Mouse (Mus musculus): ENCODE data around the gene Psmb8.

The Psmb8 gene

DNA sequence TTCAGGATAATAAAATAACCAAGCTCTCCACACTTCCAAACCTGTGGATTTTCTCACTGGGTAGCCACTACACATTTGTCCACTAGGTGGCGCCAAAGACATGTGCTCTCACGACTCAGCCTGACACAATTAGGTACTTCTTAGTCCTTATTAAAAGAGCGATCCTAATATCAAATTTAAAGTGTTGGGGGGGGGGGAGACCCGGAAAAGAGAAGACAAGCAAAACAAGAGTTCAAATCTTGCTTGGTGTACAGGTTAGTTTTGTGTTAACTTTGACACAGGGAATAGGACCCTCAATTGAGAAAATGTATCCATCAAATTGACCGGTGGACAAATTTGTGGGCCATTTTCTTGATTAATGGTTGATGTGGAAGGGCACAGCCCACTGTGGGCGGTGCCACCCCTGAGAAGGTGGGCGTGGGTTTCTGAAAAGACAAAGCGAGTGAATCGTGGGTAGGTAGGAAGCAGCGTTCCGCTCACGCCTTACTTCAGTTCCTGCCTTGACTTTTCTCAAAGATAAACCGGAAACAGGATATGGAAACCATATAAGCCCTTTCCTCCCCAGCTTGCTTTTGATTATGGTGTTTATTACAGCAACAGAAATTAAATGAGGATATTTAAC lies 26.5 kb upstream of the Psmb8 start:
- TF ChIP-seq NANOG (IDR thresholded peaks at IDR 0.05; ENCODE audit: borderline replicate concordance, low read length) (no peak), CTCF (conservative IDR thresholded peaks at IDR 0.05; ENCODE audit: low read length) (peak; percentile 92), POU5F1 (IDR thresholded peaks at IDR 0.05; ENCODE audit: borderline replicate concordance, low read length) (no peak)
- Histone ChIP-seq H3K9me3 (ENCODE audit: low read length) (peaks cover 10% of the 10 kb centered on the region), H3K27me3 (ENCODE audit: insufficient read depth, low read length) (peaks cover 18% of the 10 kb centered on the region), H3K4me1 (replicated peaks; ENCODE audit: low read depth, low read length) (no peaks in the 10 kb centered on the region), H3K36me3 (ENCODE audit: insufficient read depth, low read length) (no peaks in the 10 kb centered on the region), H3K4me3 (replicated peaks; ENCODE audit: low read length) (no peak overlapping the region)

DNA sequence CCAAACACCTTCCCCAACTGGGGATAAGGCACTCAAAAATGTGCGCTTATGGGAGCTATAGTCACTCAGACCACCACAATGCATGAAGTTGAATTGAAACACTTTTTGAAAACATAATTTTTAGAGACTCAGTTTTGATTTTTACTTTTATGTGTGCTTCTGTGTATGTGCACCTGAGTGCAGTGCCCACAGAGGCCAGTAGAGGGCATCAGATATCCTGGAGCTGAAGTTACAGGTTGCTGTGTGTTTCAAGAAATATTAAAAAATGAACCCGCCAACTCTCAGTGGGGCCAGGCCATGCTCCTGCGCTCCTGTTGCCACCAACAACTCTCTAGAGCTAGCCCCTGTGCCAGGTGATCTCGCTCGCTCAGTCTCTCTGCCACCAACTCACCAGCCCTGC lies 25.0 kb upstream of the Psmb8 start:
- TF ChIP-seq POU5F1 (IDR thresholded peaks at IDR 0.05; ENCODE audit: borderline replicate concordance, low read length) = no peak
- TF ChIP-seq NANOG (IDR thresholded peaks at IDR 0.05; ENCODE audit: borderline replicate concordance, low read length) = no peak
- TF ChIP-seq CTCF (conservative IDR thresholded peaks at IDR 0.05; ENCODE audit: low read length) = peak; percentile 46
- H3K27me3 ChIP-seq (ENCODE audit: insufficient read depth, low read length) = peaks cover 22% of the 10 kb centered on the region
- peaks cover 10% of the 10 kb centered on the region for H3K9me3 ChIP-seq (ENCODE audit: low read length)
- H3K36me3 ChIP-seq (ENCODE audit: insufficient read depth, low read length) = no peaks in the 10 kb centered on the region
- H3K4me1 ChIP-seq (replicated peaks; ENCODE audit: low read depth, low read length) = no peaks in the 10 kb centered on the region
- no peak overlapping the region for H3K4me3 ChIP-seq (replicated peaks; ENCODE audit: low read length)

DNA sequence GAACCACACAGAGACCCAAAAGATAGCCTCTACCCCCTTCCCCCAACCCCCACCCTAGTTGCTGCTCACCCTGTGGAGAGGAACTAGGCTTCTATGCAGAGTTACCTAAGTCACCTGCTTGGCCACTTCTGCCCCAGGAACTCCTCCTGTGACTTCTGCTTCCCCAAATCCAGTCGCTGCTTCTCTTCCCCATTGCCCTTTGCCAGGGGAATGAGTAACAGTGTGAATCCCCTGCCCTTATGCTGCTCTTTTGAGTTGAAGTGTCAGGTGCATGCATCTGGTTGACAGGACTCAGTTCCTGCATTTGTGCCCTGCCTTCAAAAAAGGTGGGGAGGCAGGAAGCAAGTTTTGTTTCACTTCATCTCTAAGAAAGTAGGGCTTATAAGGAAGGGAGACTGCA lies 23.4 kb upstream of the Psmb8 start:
- Histone ChIP-seq H3K4me3 (replicated peaks; ENCODE audit: low read length) (no peak overlapping the region), H3K36me3 (ENCODE audit: insufficient read depth, low read length) (no peaks in the 10 kb centered on the region), H3K9me3 (ENCODE audit: low read length) (peaks cover 10% of the 10 kb centered on the region), H3K4me1 (replicated peaks; ENCODE audit: low read depth, low read length) (no peaks in the 10 kb centered on the region), H3K27me3 (ENCODE audit: insufficient read depth, low read length) (peaks cover 18% of the 10 kb centered on the region)
- no peak for TF ChIP-seq CTCF (conservative IDR thresholded peaks at IDR 0.05; ENCODE audit: low read length)
- no peak for TF ChIP-seq NANOG (IDR thresholded peaks at IDR 0.05; ENCODE audit: borderline replicate concordance, low read length)
- TF ChIP-seq POU5F1 (IDR thresholded peaks at IDR 0.05; ENCODE audit: borderline replicate concordance, low read length) = no peak

DNA sequence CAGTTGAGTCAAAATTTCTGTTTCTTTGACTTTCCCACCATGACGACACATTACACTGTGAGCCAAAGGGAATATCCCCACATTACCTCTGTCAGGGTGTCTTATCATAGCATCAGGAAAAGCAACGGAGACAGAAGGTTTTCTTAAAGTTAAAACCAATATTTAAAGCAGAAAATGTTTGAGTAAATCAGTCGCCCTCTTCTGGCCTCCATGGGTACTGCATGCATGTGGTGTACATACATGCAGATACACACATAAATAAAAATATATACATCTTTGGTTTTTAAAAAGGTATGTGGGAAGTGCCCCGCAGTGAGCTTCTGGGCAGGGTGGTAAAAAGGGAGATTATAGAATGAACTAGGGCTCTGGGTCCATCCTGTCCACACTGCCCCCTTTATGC lies 20.3 kb upstream of the Psmb8 start:
- Histone ChIP-seq H3K4me3 (replicated peaks; ENCODE audit: low read length) (no peak overlapping the region), H3K27me3 (ENCODE audit: insufficient read depth, low read length) (peaks cover 16% of the 10 kb centered on the region), H3K4me1 (replicated peaks; ENCODE audit: low read depth, low read length) (no peaks in the 10 kb centered on the region), H3K9me3 (ENCODE audit: low read length) (peaks cover 6% of the 10 kb centered on the region), H3K36me3 (ENCODE audit: insufficient read depth, low read length) (no peaks in the 10 kb centered on the region)
- TF ChIP-seq CTCF (conservative IDR thresholded peaks at IDR 0.05; ENCODE audit: low read length) (peak; percentile 90), POU5F1 (IDR thresholded peaks at IDR 0.05; ENCODE audit: borderline replicate concordance, low read length) (no peak)

DNA sequence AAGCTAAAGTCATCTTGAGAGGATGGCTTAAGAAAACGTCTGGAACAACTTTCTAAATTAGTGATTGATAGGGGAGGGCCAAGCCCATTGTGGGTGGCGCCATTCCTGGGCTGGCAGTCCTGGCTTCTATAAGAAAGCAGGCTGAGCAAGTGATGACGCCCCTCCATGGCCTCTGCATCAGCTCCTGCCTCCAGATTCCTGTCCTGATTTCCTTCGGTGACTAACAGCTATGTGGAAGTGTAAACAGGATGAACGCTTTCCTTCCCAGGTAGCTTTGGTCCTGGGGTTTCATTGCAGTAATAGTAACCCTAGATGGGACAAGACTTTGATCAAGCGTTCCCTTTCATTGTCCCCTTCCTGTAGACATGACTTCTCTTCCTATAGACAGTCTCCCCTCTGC lies 18.5 kb upstream of the Psmb8 start:
- Histone ChIP-seq H3K27me3 (ENCODE audit: insufficient read depth, low read length) (peaks cover 26% of the 10 kb centered on the region), H3K4me3 (replicated peaks; ENCODE audit: low read length) (no peak overlapping the region), H3K9me3 (ENCODE audit: low read length) (no peaks in the 10 kb centered on the region), H3K36me3 (ENCODE audit: insufficient read depth, low read length) (no peaks in the 10 kb centered on the region), H3K4me1 (replicated peaks; ENCODE audit: low read depth, low read length) (peaks cover 8% of the 10 kb centered on the region)
- TF ChIP-seq NANOG (IDR thresholded peaks at IDR 0.05; ENCODE audit: borderline replicate concordance, low read length) = no peak
- no peak for TF ChIP-seq CTCF (conservative IDR thresholded peaks at IDR 0.05; ENCODE audit: low read length)
- no peak for TF ChIP-seq POU5F1 (IDR thresholded peaks at IDR 0.05; ENCODE audit: borderline replicate concordance, low read length)

DNA sequence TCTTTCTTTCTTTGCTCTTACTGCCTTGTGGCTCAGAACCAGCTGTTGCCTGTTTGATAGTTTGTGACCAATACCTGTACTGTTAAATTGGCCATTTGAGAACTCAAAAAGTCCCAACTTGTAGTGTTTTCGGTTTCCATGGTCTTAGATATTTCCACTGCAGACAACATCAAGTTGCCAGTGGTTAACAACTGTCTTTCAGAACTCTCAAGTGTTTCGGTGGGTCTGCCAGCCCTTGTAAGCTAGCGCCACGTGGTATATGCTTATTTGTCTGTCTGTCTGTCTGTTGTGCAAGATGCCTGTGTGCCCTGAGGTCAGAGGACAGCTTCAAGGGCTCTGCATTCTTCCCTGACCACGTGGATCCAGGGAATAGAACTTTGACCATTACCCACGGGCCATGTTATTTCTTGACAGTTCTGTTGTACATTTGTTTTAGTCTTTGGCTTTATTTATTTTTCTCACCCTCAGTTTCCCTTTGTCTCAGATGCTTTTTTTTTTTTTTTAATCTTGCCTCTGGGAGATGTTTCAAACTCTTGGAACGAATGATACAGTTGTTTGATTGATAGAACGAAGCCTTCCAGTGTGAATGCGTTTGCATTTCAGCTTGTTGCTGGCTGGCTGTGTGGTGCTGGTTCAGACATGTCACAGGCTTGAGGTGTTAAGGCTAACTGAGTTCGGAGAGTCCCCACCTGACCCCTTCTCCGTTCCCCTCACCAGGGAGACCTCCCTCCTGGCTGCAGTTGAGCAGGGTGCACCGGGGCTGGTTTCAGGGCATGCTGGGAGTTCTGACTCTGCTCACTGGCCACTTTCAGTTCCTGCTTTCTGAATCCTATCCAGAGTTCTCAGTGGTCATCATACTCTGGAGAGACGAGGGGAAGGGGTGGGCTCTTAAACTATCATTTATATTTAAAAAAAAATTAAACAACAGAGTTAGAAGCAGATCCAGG lies 17.3 kb upstream of the Psmb8 start:
- H3K4me3 ChIP-seq (replicated peaks; ENCODE audit: low read length) = no peak overlapping the region
- H3K36me3 ChIP-seq (ENCODE audit: insufficient read depth, low read length) = no peaks in the 10 kb centered on the region
- no peaks in the 10 kb centered on the region for H3K9me3 ChIP-seq (ENCODE audit: low read length)
- H3K4me1 ChIP-seq (replicated peaks; ENCODE audit: low read depth, low read length) = peaks cover 10% of the 10 kb centered on the region
- TF ChIP-seq CTCF (conservative IDR thresholded peaks at IDR 0.05; ENCODE audit: low read length) = no peak
- TF ChIP-seq NANOG (IDR thresholded peaks at IDR 0.05; ENCODE audit: borderline replicate concordance, low read length) = no peak
- TF ChIP-seq POU5F1 (IDR thresholded peaks at IDR 0.05; ENCODE audit: borderline replicate concordance, low read length) = no peak
- H3K27me3 ChIP-seq (ENCODE audit: insufficient read depth, low read length) = peaks cover 33% of the 10 kb centered on the region

DNA sequence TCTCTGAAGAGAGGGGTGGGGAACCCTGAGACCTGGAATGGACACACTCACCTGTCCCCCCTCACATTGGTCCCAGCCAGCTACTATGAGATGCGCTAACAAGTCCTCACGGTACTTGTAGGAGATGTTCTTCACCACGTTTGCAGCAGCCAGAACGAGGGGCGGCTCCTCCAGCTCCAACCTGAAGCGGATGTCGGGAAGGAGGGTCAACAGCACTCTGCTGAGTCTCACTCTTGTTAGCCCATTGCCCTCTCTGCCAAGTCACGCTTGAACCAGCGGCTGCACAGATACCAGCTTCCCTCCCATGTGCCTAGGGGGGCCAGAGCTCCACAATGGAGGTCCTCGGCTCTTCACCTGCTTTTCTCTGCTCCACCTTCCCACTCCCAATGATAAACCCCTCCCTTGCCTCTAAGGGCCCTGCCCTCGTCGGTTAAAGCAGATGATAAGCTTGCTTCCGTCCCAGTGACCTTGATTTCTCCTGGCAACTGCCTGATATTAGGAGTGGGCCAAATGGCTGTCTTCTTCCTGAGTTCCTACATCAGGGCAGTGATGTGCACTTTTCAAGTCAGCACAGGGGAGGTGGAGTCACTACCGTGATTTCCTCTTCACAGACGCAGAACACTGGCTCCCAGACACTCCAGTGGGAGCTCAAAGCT lies 13.8 kb upstream of the Psmb8 start:
- peaks cover 60% of the 10 kb centered on the region for H3K27me3 ChIP-seq (ENCODE audit: insufficient read depth, low read length)
- H3K4me3 ChIP-seq (replicated peaks; ENCODE audit: low read length) = no peak overlapping the region
- no peaks in the 10 kb centered on the region for H3K9me3 ChIP-seq (ENCODE audit: low read length)
- no peak for TF ChIP-seq POU5F1 (IDR thresholded peaks at IDR 0.05; ENCODE audit: borderline replicate concordance, low read length)
- no peak for TF ChIP-seq NANOG (IDR thresholded peaks at IDR 0.05; ENCODE audit: borderline replicate concordance, low read length)
- no peak for TF ChIP-seq CTCF (conservative IDR thresholded peaks at IDR 0.05; ENCODE audit: low read length)
- H3K36me3 ChIP-seq (ENCODE audit: insufficient read depth, low read length) = no peaks in the 10 kb centered on the region
- peaks cover 29% of the 10 kb centered on the region for H3K4me1 ChIP-seq (replicated peaks; ENCODE audit: low read depth, low read length)

DNA sequence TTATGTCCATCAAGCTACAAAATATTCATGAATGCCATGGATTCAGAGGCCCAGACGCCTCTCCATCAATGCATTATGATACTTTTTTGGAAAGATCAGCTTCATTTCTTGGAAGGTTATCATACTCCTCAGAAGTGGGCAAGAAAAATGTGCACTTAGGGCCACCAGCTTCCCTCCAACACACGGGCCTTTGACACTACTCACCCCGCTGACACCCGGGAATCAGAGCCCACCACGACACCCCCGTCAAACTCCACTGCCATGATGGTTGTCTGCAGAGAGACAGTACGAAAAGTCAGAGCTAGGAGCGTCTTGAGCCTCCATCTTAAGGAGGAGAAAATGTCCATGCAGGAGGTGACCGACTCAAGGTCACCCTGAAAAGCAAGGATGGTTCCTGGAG lies 12.0 kb upstream of the Psmb8 start:
- TF ChIP-seq CTCF (conservative IDR thresholded peaks at IDR 0.05; ENCODE audit: low read length) (no peak), POU5F1 (IDR thresholded peaks at IDR 0.05; ENCODE audit: borderline replicate concordance, low read length) (no peak), NANOG (IDR thresholded peaks at IDR 0.05; ENCODE audit: borderline replicate concordance, low read length) (no peak)
- Histone ChIP-seq H3K27me3 (ENCODE audit: insufficient read depth, low read length) (peaks cover 76% of the 10 kb centered on the region), H3K4me3 (replicated peaks; ENCODE audit: low read length) (no peak overlapping the region), H3K36me3 (ENCODE audit: insufficient read depth, low read length) (no peaks in the 10 kb centered on the region), H3K9me3 (ENCODE audit: low read length) (no peaks in the 10 kb centered on the region), H3K4me1 (replicated peaks; ENCODE audit: low read depth, low read length) (peaks cover 44% of the 10 kb centered on the region)
